Mouse (Mus musculus): ENCODE results near the gene Hif1an. TPM values are rescaled to one million over a fixed set of nuclear protein-coding genes. Genes with fewer than 3 reads are reported as not detected.
A peak's percentile ranks its signal among the peaks of the same experiment; 100 is the strongest.

Gene Hif1an
- polyA plus RNA-seq, 1 experiment, result 31.9 TPM

- Histone ChIP-seq H3K27me3 (ENCODE audit: control insufficient read depth, insufficient read depth, insufficient read length) (no peaks in the 10 kb centered on the region), H3K4me3 (no peak overlapping the region), H3K79me2 (ENCODE audit: control insufficient read depth, insufficient read depth) (no peaks in the 10 kb centered on the region), H3K4me2 (ENCODE audit: low read depth) (no peak overlapping the region), H3ac (ENCODE audit: control insufficient read depth, insufficient read length) (no peak overlapping the region), H3K36me3 (ENCODE audit: control insufficient read depth, insufficient read depth) (peaks cover 16% of the 10 kb centered on the region)
- TF ChIP-seq POLR2AphosphoS2 (IDR thresholded peaks at IDR 0.05; ENCODE audit: insufficient read length, low read depth) (no peak), MYOD1 (IDR thresholded peaks at IDR 0.05; ENCODE audit: control insufficient read depth in 1 of 3, insufficient read length in 2 of 3, low read depth in 2 of 3) (no peak), TCF12 (IDR thresholded peaks at IDR 0.05; ENCODE audit: insufficient read depth, poor library complexity, severe bottlenecking) (no peak), TCF3 (IDR thresholded peaks at IDR 0.05; ENCODE audit: insufficient read length, low read depth) (no peak), CEBPB (IDR thresholded peaks at IDR 0.05; ENCODE audit: insufficient read depth, poor library complexity, severe bottlenecking) (no peak), E2F4 (IDR thresholded peaks at IDR 0.05; ENCODE audit: insufficient read depth) (no peak), REST (IDR thresholded peaks at IDR 0.05; ENCODE audit: insufficient read depth, insufficient read length) (no peak)
Observed at GRCm38 (mm10) chr19:44544372-44544771, 18.3 kb upstream of the Hif1an start.

DNA sequence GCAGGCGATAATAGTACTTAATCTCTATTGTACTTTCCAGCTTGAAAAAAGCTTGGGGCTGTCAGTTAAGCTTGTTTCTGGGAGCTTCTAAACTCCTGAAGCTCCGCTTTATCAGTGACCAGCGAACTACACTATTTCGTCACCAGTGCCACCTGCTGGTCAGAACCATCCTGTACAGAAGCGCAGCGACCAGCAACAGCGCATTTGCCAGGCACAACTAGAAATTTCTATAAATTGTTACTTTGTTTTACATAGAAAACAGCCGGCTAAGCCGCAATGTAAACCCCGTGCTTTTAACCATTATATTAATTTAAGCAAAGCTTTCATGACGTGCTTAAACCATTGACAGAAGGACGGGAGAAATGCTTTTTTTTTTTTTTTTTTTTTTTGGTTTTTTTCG, 17.9 kb upstream of the Hif1an start:
- no peak overlapping the region for H3K4me3 ChIP-seq
- no peaks in the 10 kb centered on the region for H3K79me2 ChIP-seq (ENCODE audit: control insufficient read depth, insufficient read depth)
- H3K4me2 ChIP-seq (ENCODE audit: low read depth), result peak overlapping the region; percentile 48
- no peaks in the 10 kb centered on the region for H3K27me3 ChIP-seq (ENCODE audit: control insufficient read depth, insufficient read depth, insufficient read length)
- H3K36me3 ChIP-seq (ENCODE audit: control insufficient read depth, insufficient read depth), result peaks cover 20% of the 10 kb centered on the region
- TF ChIP-seq USF1 (IDR thresholded peaks at IDR 0.05; ENCODE audit: low read depth), result no peak
- H3ac ChIP-seq (ENCODE audit: control insufficient read depth, insufficient read length), result no peak overlapping the region

DNA sequence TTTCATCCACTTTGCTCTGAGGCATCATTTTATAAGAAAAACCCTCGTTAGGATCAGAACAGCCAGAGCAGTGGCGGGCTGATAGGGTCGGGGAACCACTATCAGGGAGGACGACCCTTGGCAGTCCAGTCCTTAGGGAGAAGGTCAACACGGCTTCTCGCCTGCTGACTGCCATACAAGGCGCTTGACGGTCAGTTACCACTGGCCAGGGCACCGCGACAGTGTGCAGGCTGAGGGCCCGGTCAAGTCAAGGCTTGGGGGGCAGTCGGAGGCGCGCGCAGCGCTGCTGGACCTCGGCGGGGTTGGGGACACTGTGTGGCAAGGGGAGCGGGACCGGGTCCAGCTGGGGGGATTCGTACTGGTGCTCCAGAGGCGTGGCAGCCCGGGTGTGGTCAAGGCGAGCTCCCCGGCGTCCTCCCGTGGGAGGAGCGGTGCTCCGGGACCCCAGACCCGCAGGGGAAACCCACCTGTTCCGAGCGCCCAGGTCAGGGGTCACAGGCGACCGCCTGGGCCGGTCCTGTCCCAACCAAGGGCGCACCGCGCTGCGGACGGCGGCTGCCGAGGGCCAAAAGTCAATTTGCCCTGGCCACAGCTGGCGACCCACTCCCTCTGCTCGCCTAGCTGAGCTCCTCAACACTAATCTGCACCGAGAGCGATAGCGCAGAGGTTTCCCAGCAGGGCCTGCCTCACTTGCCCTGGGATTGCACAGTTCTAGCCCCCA, 17.2 kb upstream of the Hif1an start, which contains the start of gene Sec31b:
Gene Sec31b, minus strand, starts transcription at position 544 of the 721 bp plus-strand sequence.
- Histone ChIP-seq H3K4me2 (ENCODE audit: low read depth) (peak within 1 kb of the TSS; percentile 48), H3K27me3 (ENCODE audit: control insufficient read depth, insufficient read depth, insufficient read length) (no peaks in the 10 kb centered on the region), H3ac (ENCODE audit: control insufficient read depth, insufficient read length) (no peak within 1 kb of the TSS), H3K79me2 (ENCODE audit: control insufficient read depth, insufficient read depth) (no peaks in the 10 kb centered on the region), H3K36me3 (ENCODE audit: control insufficient read depth, insufficient read depth) (peaks cover 24% of the 10 kb centered on the region), H3K4me3 (no peak within 1 kb of the TSS)
- no peak for TF ChIP-seq MYOD1 (IDR thresholded peaks at IDR 0.05; ENCODE audit: control insufficient read depth in 1 of 3, insufficient read length in 2 of 3, low read depth in 2 of 3)
- peak; percentile 28 for TF ChIP-seq POLR2AphosphoS2 (IDR thresholded peaks at IDR 0.05; ENCODE audit: insufficient read length, low read depth)
- TF ChIP-seq TCF12 (IDR thresholded peaks at IDR 0.05; ENCODE audit: insufficient read depth, poor library complexity, severe bottlenecking), result no peak
- no peak for TF ChIP-seq REST (IDR thresholded peaks at IDR 0.05; ENCODE audit: insufficient read depth, insufficient read length)
- no peak for TF ChIP-seq MAX (IDR thresholded peaks at IDR 0.05; ENCODE audit: low read depth)
- no peak for TF ChIP-seq E2F4 (IDR thresholded peaks at IDR 0.05; ENCODE audit: insufficient read depth)
- TF ChIP-seq CEBPB (IDR thresholded peaks at IDR 0.05; ENCODE audit: insufficient read depth, poor library complexity, severe bottlenecking), result no peak
- TF ChIP-seq SRF (IDR thresholded peaks at IDR 0.05; ENCODE audit: control insufficient read depth, insufficient read length, low read depth), result no peak

- Histone ChIP-seq H3K4me3 (no peak within 1 kb of the TSS), H3K36me3 (ENCODE audit: control insufficient read depth, insufficient read depth) (peaks cover 24% of the 10 kb centered on the region)
Observed at GRCm38 (mm10) chr19:44552731-44553130, 9.9 kb upstream of the Hif1an start, which contains the start of gene Gm20538. Gene Gm20538 (minus strand): TSS chr19:44552831.

GRCm38 (mm10) chr19:44553286-44553685, 9.4 kb upstream of the Hif1an start:
- H3K36me3 ChIP-seq (ENCODE audit: control insufficient read depth, insufficient read depth), result peaks cover 18% of the 10 kb centered on the region
- no peak overlapping the region for H3ac ChIP-seq (ENCODE audit: control insufficient read depth, insufficient read length)
- H3K4me2 ChIP-seq (ENCODE audit: low read depth), result no peak overlapping the region
- no peak for TF ChIP-seq USF1 (IDR thresholded peaks at IDR 0.05; ENCODE audit: low read depth)
- no peak overlapping the region for H3K4me3 ChIP-seq
- no peaks in the 10 kb centered on the region for H3K27me3 ChIP-seq (ENCODE audit: control insufficient read depth, insufficient read depth, insufficient read length)
- peaks cover 24% of the 10 kb centered on the region for H3K79me2 ChIP-seq (ENCODE audit: control insufficient read depth, insufficient read depth)

More at GRCm38 (mm10) chr19:44552731-44553130, 9.9 kb upstream of the Hif1an start, which contains the start of gene Gm20538:
- TF ChIP-seq SRF (IDR thresholded peaks at IDR 0.05; ENCODE audit: control insufficient read depth, insufficient read length, low read depth), result no peak
- Histone ChIP-seq H3K4me2 (ENCODE audit: low read depth) (peak within 1 kb of the TSS; percentile 90), H3K79me2 (ENCODE audit: control insufficient read depth, insufficient read depth) (peaks cover 24% of the 10 kb centered on the region), H3ac (ENCODE audit: control insufficient read depth, insufficient read length) (no peak within 1 kb of the TSS), H3K27me3 (ENCODE audit: control insufficient read depth, insufficient read depth, insufficient read length) (no peaks in the 10 kb centered on the region)

DNA sequence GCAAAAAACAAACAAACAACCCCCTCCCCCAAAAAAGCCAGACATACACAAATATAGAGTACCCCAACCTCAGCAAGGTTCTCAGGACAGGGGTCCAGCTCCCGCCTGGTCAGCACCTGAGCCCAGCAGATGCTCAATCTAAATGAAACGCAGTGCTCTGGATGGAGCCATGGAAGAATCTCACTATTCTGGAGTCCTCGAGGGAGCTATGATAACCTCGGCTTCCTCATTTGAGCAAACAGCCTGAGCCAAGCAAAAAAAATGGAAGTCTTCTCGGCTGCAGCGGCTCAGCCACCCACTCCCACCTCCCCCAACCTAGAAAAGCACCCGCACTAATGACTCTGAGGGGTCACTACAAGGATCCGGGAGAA, 8.2 kb upstream of the Hif1an start:
- Histone ChIP-seq H3K36me3 (ENCODE audit: control insufficient read depth, insufficient read depth) (peaks cover 7% of the 10 kb centered on the region), H3ac (ENCODE audit: control insufficient read depth, insufficient read length) (peak overlapping the region; percentile 97), H3K4me3 (peak overlapping the region; percentile 99), H3K79me2 (ENCODE audit: control insufficient read depth, insufficient read depth) (peaks cover 24% of the 10 kb centered on the region), H3K4me2 (ENCODE audit: low read depth) (peak overlapping the region; percentile 90), H3K27me3 (ENCODE audit: control insufficient read depth, insufficient read depth, insufficient read length) (no peaks in the 10 kb centered on the region)
- TF ChIP-seq USF1 (IDR thresholded peaks at IDR 0.05; ENCODE audit: low read depth), result no peak
- no peak for TF ChIP-seq MYOD1 (IDR thresholded peaks at IDR 0.05; ENCODE audit: control insufficient read depth in 1 of 3, insufficient read length in 2 of 3, low read depth in 2 of 3)
- no peak for TF ChIP-seq TCF3 (IDR thresholded peaks at IDR 0.05; ENCODE audit: insufficient read length, low read depth)
- no peak for TF ChIP-seq POLR2A (IDR thresholded peaks at IDR 0.05; ENCODE audit: insufficient read length, low read depth)
- TF ChIP-seq REST (IDR thresholded peaks at IDR 0.05; ENCODE audit: insufficient read depth, insufficient read length), result no peak
- TF ChIP-seq POLR2AphosphoS2 (IDR thresholded peaks at IDR 0.05; ENCODE audit: insufficient read length, low read depth), result no peak
- TF ChIP-seq SRF (IDR thresholded peaks at IDR 0.05; ENCODE audit: control insufficient read depth, insufficient read length, low read depth), result no peak
- TF ChIP-seq MAX (IDR thresholded peaks at IDR 0.05; ENCODE audit: low read depth), result no peak
- no peak for TF ChIP-seq MYOG (IDR thresholded peaks at IDR 0.05; ENCODE audit: control insufficient read depth in 1 of 3, insufficient read depth in 1 of 3, insufficient read length in 2 of 3, low read depth in 2 of 3)
- TF ChIP-seq CEBPB (IDR thresholded peaks at IDR 0.05; ENCODE audit: insufficient read depth, poor library complexity, severe bottlenecking), result no peak
- TF ChIP-seq E2F4 (IDR thresholded peaks at IDR 0.05; ENCODE audit: insufficient read depth), result no peak

All from myocyte (in vitro differentiated cells).